Mouse (Mus musculus): ENCODE data around the gene Zbtb2. TPM values are rescaled to one million over a fixed set of nuclear protein-coding genes. Genes with fewer than 3 reads are reported as not detected.

Gene Zbtb2
- total and polyA plus RNA-seq, 3 experiments, result 6.1 to 11.4 (median 11.1) TPM

DNA sequence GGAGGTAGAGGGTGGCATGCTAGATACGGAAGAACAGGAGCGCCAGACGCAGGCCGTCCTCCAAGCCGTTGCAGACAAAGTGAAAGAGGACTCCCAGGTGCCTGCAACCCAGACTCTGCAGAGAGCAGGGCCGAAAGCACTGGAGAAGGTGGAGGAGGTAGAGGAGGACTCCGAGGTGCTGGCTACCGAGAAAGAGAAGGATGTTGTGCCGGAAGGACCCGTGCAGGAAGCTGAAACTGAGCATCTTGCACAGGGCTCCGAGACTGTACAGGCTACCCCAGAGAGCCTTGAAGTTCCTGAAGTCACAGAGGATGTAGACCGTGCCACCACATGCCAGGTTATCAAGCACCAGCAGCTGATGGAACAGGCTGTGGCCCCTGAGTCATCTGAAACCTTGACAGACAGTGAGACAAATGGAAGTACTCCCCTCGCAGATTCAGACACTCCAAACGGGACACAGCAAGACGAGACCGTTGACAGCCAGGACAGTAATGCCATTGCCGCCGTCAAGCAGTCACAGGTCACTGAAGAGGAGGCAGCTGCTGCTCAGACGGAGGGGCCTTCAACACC lies 31.9 kb downstream of the Zbtb2 start:
- H3K4me2 ChIP-seq (ENCODE audit: insufficient read depth, low read depth, poor library complexity, severe bottlenecking), result no peak overlapping the region
- in situ Hi-C loops (cut with MboI; ENCODE audit: low pct_ligation_motif_present, low pct_unique_long_range_greater_than_20kb, low sequenced_read_pairs) (no loop called here), dilution Hi-C loops (cut with MboI; ENCODE audit: extremely low pct_ligation_motif_present, extremely low pct_unique_long_range_greater_than_20kb, low sequenced_read_pairs) (no loop called here)
- no peak overlapping the region for H3K27ac ChIP-seq (ENCODE audit: insufficient read depth, low read depth)
- H3K4me3 ChIP-seq (replicated peaks in 1 of 3; ENCODE audit: low read depth in 2 of 3, low read length in 2 of 3, poor library complexity in 1 of 3), result no peak overlapping the region
- H3K9ac ChIP-seq (ENCODE audit: insufficient read depth, low read depth), result no peak overlapping the region
- no peak for DNase-seq (ENCODE audit: extremely low read depth)
- H3K79me2 ChIP-seq (replicated peaks; ENCODE audit: control insufficient read depth, extremely low read depth, insufficient read depth, poor library complexity, severe bottlenecking), result no peaks in the 10 kb centered on the region
- TF ChIP-seq SIN3A (IDR thresholded peaks at IDR 0.05; ENCODE audit: low read length) (no peak), USF1 (IDR thresholded peaks at IDR 0.05; ENCODE audit: low read depth, low read length) (no peak), TBP (conservative IDR thresholded peaks at IDR 0.05; ENCODE audit: low read depth, low read length) (no peak), TCF12 (IDR thresholded peaks at IDR 0.05; ENCODE audit: low read depth, low read length) (no peak), UBTF (IDR thresholded peaks at IDR 0.05; ENCODE audit: low read depth, low read length) (no peak), JUN (IDR thresholded peaks at IDR 0.05; ENCODE audit: insufficient read depth, low read depth, low read length) (no peak), NRF1 (IDR thresholded peaks at IDR 0.05; ENCODE audit: low read depth, low read length) (no peak), USF2 (conservative IDR thresholded peaks at IDR 0.05; ENCODE audit: low read depth, low read length) (no peak), CHD2 (IDR thresholded peaks at IDR 0.05; ENCODE audit: low read length) (no peak), ZMIZ1 (IDR thresholded peaks at IDR 0.05; ENCODE audit: low read depth, low read length) (no peak), E2F4 (IDR thresholded peaks at IDR 0.05; ENCODE audit: insufficient replicate concordance, low read depth, low read length) (no peak), MEF2A (IDR thresholded peaks at IDR 0.05; ENCODE audit: borderline replicate concordance, low read depth, low read length) (no peak)
- H3K27me3 ChIP-seq (replicated peaks), result no peaks in the 10 kb centered on the region
- peaks cover 0 to 9% of the 10 kb centered on the region in 2 experiments for H3K36me3 ChIP-seq (replicated peaks in 1 of 2; ENCODE audit: control insufficient read depth in 1 of 2, insufficient read depth in 1 of 2, low read length in 1 of 2)
- H3K9me3 ChIP-seq (replicated peaks; ENCODE audit: low read length), result no peaks in the 10 kb centered on the region
- H3K4me1 ChIP-seq (ENCODE audit: control insufficient read depth in 1 of 2, insufficient read depth in 2 of 2), result no peaks in the 10 kb centered on the region

GRCm38 (mm10) chr10:4354371-4355260 lies 33.3 kb downstream of the Zbtb2 start:
- DNase-seq (ENCODE audit: extremely low read depth), result no peak
- in situ Hi-C loops (cut with MboI; ENCODE audit: low pct_ligation_motif_present, low pct_unique_long_range_greater_than_20kb, low sequenced_read_pairs), result no loop called here
- no peak overlapping the region for H3K9ac ChIP-seq (ENCODE audit: insufficient read depth, low read depth)
- peaks cover 0 to 9% of the 10 kb centered on the region in 2 experiments for H3K36me3 ChIP-seq (replicated peaks in 1 of 2; ENCODE audit: control insufficient read depth in 1 of 2, insufficient read depth in 1 of 2, low read length in 1 of 2)
- no peak overlapping the region for H3K4me2 ChIP-seq (ENCODE audit: insufficient read depth, low read depth, poor library complexity, severe bottlenecking)
- no peak for TF ChIP-seq UBTF (IDR thresholded peaks at IDR 0.05; ENCODE audit: low read depth, low read length)
- no peak for TF ChIP-seq PAX5 (IDR thresholded peaks at IDR 0.05; ENCODE audit: low read length)
- no peak for TF ChIP-seq JUN (IDR thresholded peaks at IDR 0.05; ENCODE audit: insufficient read depth, low read depth, low read length)
- TF ChIP-seq TCF12 (IDR thresholded peaks at IDR 0.05; ENCODE audit: low read depth, low read length), result no peak
- TF ChIP-seq RCOR1 (conservative IDR thresholded peaks at IDR 0.05; ENCODE audit: low read depth, low read length), result no peak
- no peak for TF ChIP-seq USF2 (conservative IDR thresholded peaks at IDR 0.05; ENCODE audit: low read depth, low read length)
- no peak for TF ChIP-seq SIN3A (IDR thresholded peaks at IDR 0.05; ENCODE audit: low read length)
- TF ChIP-seq E2F4 (IDR thresholded peaks at IDR 0.05; ENCODE audit: insufficient replicate concordance, low read depth, low read length), result no peak
- no peak for TF ChIP-seq NELFE (IDR thresholded peaks at IDR 0.05; ENCODE audit: low read depth, low read length)
- TF ChIP-seq ETS1 (conservative IDR thresholded peaks at IDR 0.05; ENCODE audit: low read depth, low read length), result no peak
- no peak for TF ChIP-seq POLR2A (IDR thresholded peaks at IDR 0.05; ENCODE audit: low read depth, low read length)
- no peak for TF ChIP-seq GABPA (IDR thresholded peaks at IDR 0.05; ENCODE audit: insufficient replicate concordance, low read depth, low read length)
- no peaks in the 10 kb centered on the region for H3K9me3 ChIP-seq (replicated peaks; ENCODE audit: low read length)
- H3K27me3 ChIP-seq (replicated peaks), result no peaks in the 10 kb centered on the region
- H3K27ac ChIP-seq (ENCODE audit: insufficient read depth, low read depth), result no peak overlapping the region
- H3K79me2 ChIP-seq (replicated peaks; ENCODE audit: control insufficient read depth, extremely low read depth, insufficient read depth, poor library complexity, severe bottlenecking), result no peaks in the 10 kb centered on the region
- no peak overlapping the region for H3K4me3 ChIP-seq (replicated peaks in 1 of 3; ENCODE audit: low read depth in 2 of 3, low read length in 2 of 3, poor library complexity in 1 of 3)
- dilution Hi-C loops (cut with MboI; ENCODE audit: extremely low pct_ligation_motif_present, extremely low pct_unique_long_range_greater_than_20kb, low sequenced_read_pairs), result no loop called here
- H3K4me1 ChIP-seq (ENCODE audit: control insufficient read depth in 1 of 2, insufficient read depth in 2 of 2), result no peaks in the 10 kb centered on the region
